Mouse (Mus musculus) hindbrain, embryonic 12.5 days (tissue): Measurements from ENCODE around the gene Lars2. TPM values are rescaled to one million over a fixed set of nuclear protein-coding genes. Genes with fewer than 3 reads are reported as not detected.
"Not testable (repeated sequence)": the region's sequence is repeated elsewhere in the genome, so short reads cannot be mapped to it uniquely, and the experiment has no call there.

Source experiments
- ATAC-seq: fragments of 200-750 bp; cut with Nextera tagmentation; 2 replicates; pipeline ENCODE4 v1.8.0; 2017; ENCODE audit warnings: moderate TSS enrichment; ENCODE audit not compliant: low FRiP score
- H3K27ac ChIP-seq: fragments of 300-500 bp; sonication (generic); 2 replicates; pipeline ENCODE4 v1.5.1; 2016; ENCODE audit warnings: mild to moderate bottlenecking
- H3K27me3 ChIP-seq: fragments of 300-500 bp; sonication (generic); 2 replicates; pipeline ENCODE4 v1.6.1; 2016; ENCODE audit warnings: mild to moderate bottlenecking
- H3K36me3 ChIP-seq: fragments of 300-500 bp; sonication (generic); 2 replicates; pipeline ENCODE4 v1.6.1; 2016; ENCODE audit warnings: mild to moderate bottlenecking
- H3K4me1 ChIP-seq: fragments of 300-500 bp; sonication (generic); 2 replicates; pipeline ENCODE4 v1.6.1; 2016
- H3K4me2 ChIP-seq: fragments of 300-500 bp; sonication (generic); replicated peaks from 2 replicates; pipeline ENCODE4 v1.6.1; 2016; ENCODE audit warnings: mild to moderate bottlenecking
- H3K4me3 ChIP-seq: fragments of 300-500 bp; sonication (generic); 2 replicates; pipeline ENCODE4 v1.5.1; 2016; ENCODE audit warnings: mild to moderate bottlenecking
- H3K9ac ChIP-seq: fragments of 300-500 bp; sonication (generic); 2 replicates; pipeline ENCODE4 v1.6.1; 2016; ENCODE audit warnings: mild to moderate bottlenecking, moderate library complexity
- H3K9me3 ChIP-seq: fragments of 300-500 bp; sonication (generic); replicated peaks from 2 replicates; pipeline ENCODE4 v1.6.1; 2016; ENCODE audit warnings: mild to moderate bottlenecking
- WGBS: fragments of 180-500 bp; shearing (Covaris S2); methylation state at CpG from one replicate; pipeline ENCODE4 v1.1.7; 2016; 5-methylcytosine and 5-hydroxymethylcytosine counted together
- polyA plus RNA-seq: library from polyadenylated mRNA; unstranded; fragments of >200 nt; fragmentation: Nextera tagmentation; extraction: Ambion mirVana; gene quantifications from 2 replicates; pipeline ENCODE4 v1.2.1, GENCODE M21; 2016

The Lars2 gene
- polyA plus RNA-seq = 898 and 1,119 TPM in 2 replicates

- H3K9me3 ChIP-seq = no peaks in the 10 kb centered on the region
- no peaks in the 10 kb centered on the region for H3K27me3 ChIP-seq
- peak; percentile 98 for ATAC-seq
- H3K4me3 ChIP-seq = peak within 1 kb of the TSS; percentile 59
- H3K36me3 ChIP-seq = peaks cover 1% of the 10 kb centered on the region
- H3K4me1 ChIP-seq = peaks cover 11% of the 10 kb centered on the region
- WGBS = under 1% methylated on average over 35 of the region's 35 CpGs
- peak within 1 kb of the TSS; percentile 82 for H3K27ac ChIP-seq
- H3K9ac ChIP-seq = peak within 1 kb of the TSS; percentile 61
- H3K4me2 ChIP-seq = peak within 1 kb of the TSS; percentile 88
Measured at GRCm38 (mm10) chr9:123366708-123367385, at the start of gene Lars2. TSS of gene Lars2 (plus strand) at chr9:123366927.

- Histone ChIP-seq H3K9me3 (no peaks in the 10 kb centered on the region), H3K4me2 (no peak overlapping the region), H3K36me3 (no peaks in the 10 kb centered on the region), H3K27me3 (no peaks in the 10 kb centered on the region), H3K9ac (no peak overlapping the region), H3K4me3 (no peak overlapping the region), H3K27ac (no peak overlapping the region), H3K4me1 (no peaks in the 10 kb centered on the region)
- no peak for ATAC-seq
Measured at GRCm38 (mm10) chr9:123326106-123326505, 40.6 kb upstream of the Lars2 start.

- Histone ChIP-seq H3K4me3 (no peak overlapping the region), H3K27ac (no peak overlapping the region), H3K9ac (no peak overlapping the region), H3K27me3 (no peaks in the 10 kb centered on the region), H3K4me1 (no peaks in the 10 kb centered on the region), H3K9me3 (no peaks in the 10 kb centered on the region), H3K4me2 (no peak overlapping the region), H3K36me3 (no peaks in the 10 kb centered on the region)
- no peak for ATAC-seq
- WGBS = 88% methylated on average over 3 of the region's 3 CpGs
Measured at GRCm38 (mm10) chr9:123328336-123328735, 38.4 kb upstream of the Lars2 start.

GRCm38 (mm10) chr9:123329831-123330230, 36.9 kb upstream of the Lars2 start:
- ATAC-seq = no peak
- H3K4me3 ChIP-seq = no peak overlapping the region
- H3K36me3 ChIP-seq = no peaks in the 10 kb centered on the region
- H3K27ac ChIP-seq = no peak overlapping the region
- H3K27me3 ChIP-seq = no peaks in the 10 kb centered on the region
- H3K4me1 ChIP-seq = no peaks in the 10 kb centered on the region
- no peaks in the 10 kb centered on the region for H3K9me3 ChIP-seq
- WGBS = 94% methylated on average over 7 of the region's 7 CpGs
- no peak overlapping the region for H3K9ac ChIP-seq
- no peak overlapping the region for H3K4me2 ChIP-seq

GRCm38 (mm10) chr9:123330271-123330670, 36.5 kb upstream of the Lars2 start:
- not testable (repeated sequence) for H3K4me1 ChIP-seq, H3K36me3 ChIP-seq, H3K4me2 ChIP-seq, H3K9me3 ChIP-seq, H3K4me3 ChIP-seq, H3K9ac ChIP-seq, ATAC-seq, H3K27me3 ChIP-seq, H3K27ac ChIP-seq
- WGBS = 65% methylated on average over 1 of the region's 1 CpGs

- Histone ChIP-seq H3K4me3 (no peak overlapping the region), H3K27ac (no peak overlapping the region), H3K27me3 (no peaks in the 10 kb centered on the region), H3K4me1 (0 out of 2 replicates have a peak, but pooled peaks cover 10% of the 10 kb centered on the region), H3K36me3 (no peaks in the 10 kb centered on the region), H3K9ac (no peak overlapping the region), H3K9me3 (no peaks in the 10 kb centered on the region), H3K4me2 (no peak overlapping the region)
- 84% methylated on average over 2 of the region's 2 CpGs for WGBS
- no peak for ATAC-seq
Measured at GRCm38 (mm10) chr9:123333479-123333878, 33.2 kb upstream of the Lars2 start.

- H3K36me3 ChIP-seq = no peaks in the 10 kb centered on the region
- no peak overlapping the region for H3K27ac ChIP-seq
- 62% methylated on average over 5 of the region's 5 CpGs for WGBS
- ATAC-seq = no peak
- no peaks in the 10 kb centered on the region for H3K27me3 ChIP-seq
- no peaks in the 10 kb centered on the region for H3K9me3 ChIP-seq
- H3K4me3 ChIP-seq = no peak overlapping the region
- no peak overlapping the region for H3K4me2 ChIP-seq
- H3K9ac ChIP-seq = no peak overlapping the region
- H3K4me1 ChIP-seq = 0 out of 2 replicates have a peak, but pooled peaks cover 10% of the 10 kb centered on the region
Measured at GRCm38 (mm10) chr9:123335044-123335670, 31.6 kb upstream of the Lars2 start.

- Histone ChIP-seq H3K27ac (no peak overlapping the region), H3K36me3 (no peaks in the 10 kb centered on the region), H3K9me3 (no peaks in the 10 kb centered on the region), H3K4me1 (0 out of 2 replicates have a peak, but pooled peaks cover 10% of the 10 kb centered on the region), H3K4me2 (no peak overlapping the region), H3K27me3 (no peaks in the 10 kb centered on the region), H3K9ac (no peak overlapping the region), H3K4me3 (no peak overlapping the region)
- 69% methylated on average over 3 of the region's 3 CpGs for WGBS
- no peak for ATAC-seq
Measured at GRCm38 (mm10) chr9:123339651-123340144, 27.0 kb upstream of the Lars2 start.

- 93% methylated on average over 6 of the region's 6 CpGs for WGBS
Measured at GRCm38 (mm10) chr9:123341256-123341655, 25.5 kb upstream of the Lars2 start.

GRCm38 (mm10) chr9:123343069-123343468, 23.7 kb upstream of the Lars2 start:
- H3K4me3 ChIP-seq = no peak overlapping the region
- H3K4me1 ChIP-seq = 0 out of 2 replicates have a peak, but pooled peaks cover 2% of the 10 kb centered on the region
- H3K9me3 ChIP-seq = no peaks in the 10 kb centered on the region
- H3K27ac ChIP-seq = no peak overlapping the region
- ATAC-seq = no peak
- no peak overlapping the region for H3K9ac ChIP-seq
- no peaks in the 10 kb centered on the region for H3K36me3 ChIP-seq
- 72% methylated on average over 3 of the region's 3 CpGs for WGBS
- no peak overlapping the region for H3K4me2 ChIP-seq
- no peaks in the 10 kb centered on the region for H3K27me3 ChIP-seq

More at GRCm38 (mm10) chr9:123341256-123341655, 25.5 kb upstream of the Lars2 start:
- 0 out of 2 replicates have a peak, but pooled peaks cover 5% of the 10 kb centered on the region for H3K4me1 ChIP-seq
- no peaks in the 10 kb centered on the region for H3K27me3 ChIP-seq
- no peak overlapping the region for H3K4me3 ChIP-seq
- H3K9ac ChIP-seq = no peak overlapping the region
- H3K9me3 ChIP-seq = no peaks in the 10 kb centered on the region
- no peak overlapping the region for H3K4me2 ChIP-seq
- no peaks in the 10 kb centered on the region for H3K36me3 ChIP-seq
- no peak overlapping the region for H3K27ac ChIP-seq
- ATAC-seq = no peak

- H3K9me3 ChIP-seq = peaks cover 14% of the 10 kb centered on the region
- H3K27ac ChIP-seq, ATAC-seq, H3K9ac ChIP-seq, H3K36me3 ChIP-seq, H3K27me3 ChIP-seq, H3K4me1 ChIP-seq, H3K4me3 ChIP-seq, H3K4me2 ChIP-seq: not testable (repeated sequence)
- 88% methylated on average over 1 of the region's 1 CpGs for WGBS
Measured at GRCm38 (mm10) chr9:123349286-123349685, 17.4 kb upstream of the Lars2 start.

GRCm38 (mm10) chr9:123359981-123360380, 6.7 kb upstream of the Lars2 start:
- H3K4me2 ChIP-seq = no peak overlapping the region
- WGBS = 73% methylated on average over 3 of the region's 3 CpGs
- no peak overlapping the region for H3K4me3 ChIP-seq
- H3K4me1 ChIP-seq = no peaks in the 10 kb centered on the region
- H3K27me3 ChIP-seq = no peaks in the 10 kb centered on the region
- ATAC-seq = no peak
- H3K9me3 ChIP-seq = no peaks in the 10 kb centered on the region
- H3K36me3 ChIP-seq = no peaks in the 10 kb centered on the region
- H3K27ac ChIP-seq = no peak overlapping the region
- no peak overlapping the region for H3K9ac ChIP-seq
